Mouse (Mus musculus): ENCODE data around the gene Tmem60.

Tmem60 gene

DNA sequence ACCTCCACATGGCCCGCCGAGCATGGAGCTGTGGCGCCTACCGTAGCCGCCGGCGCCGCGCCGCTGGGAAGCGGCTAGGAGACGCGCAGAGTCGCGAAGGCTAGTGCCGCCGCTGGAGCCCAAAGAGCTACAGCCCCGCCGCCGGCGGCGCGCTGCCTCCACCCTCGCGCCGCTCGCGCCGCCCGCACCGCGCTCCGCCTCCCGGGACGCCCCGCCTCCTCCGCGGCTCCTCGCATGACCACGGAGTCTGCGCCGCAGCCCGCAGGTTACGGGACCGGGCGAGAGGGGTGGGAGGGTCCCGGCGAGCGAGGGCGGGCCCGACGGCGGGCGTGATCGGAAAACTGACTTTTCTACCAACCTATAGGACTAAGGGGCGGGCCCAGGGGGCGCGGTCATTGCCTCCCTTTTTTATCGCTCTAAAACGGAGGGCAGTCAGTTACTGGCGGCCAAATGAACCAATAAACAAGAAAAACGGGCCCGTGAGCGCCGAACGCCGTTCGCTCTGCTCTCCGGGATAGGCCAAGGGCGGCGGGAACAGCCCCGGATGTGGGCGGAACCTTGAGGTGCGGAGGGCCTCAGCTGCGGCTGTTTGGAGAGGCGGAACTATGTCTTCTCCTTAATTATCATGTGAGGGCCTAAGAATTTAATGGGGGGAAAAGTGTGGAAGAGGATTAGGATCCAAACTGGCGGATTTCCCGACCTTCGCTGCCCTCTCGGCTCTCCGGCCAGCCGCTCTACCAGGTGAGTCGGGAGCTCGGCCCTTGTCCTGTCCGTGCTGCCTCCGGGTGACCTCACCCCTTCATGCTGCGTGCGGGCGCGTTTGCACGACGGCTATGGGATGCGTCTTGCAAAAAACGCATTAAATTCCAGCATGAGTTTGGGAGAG lies at the start of gene Tmem60, which contains the start of gene Phtf2:
Gene Tmem60 (plus strand): TSS at position 277 of the 886 bp plus-strand sequence.
Gene Phtf2 (minus strand): TSS at position 210 of the 886 bp plus-strand sequence.
- peak; percentile 99 for DNase-seq (ENCODE audit: extremely low spot score)

DNA sequence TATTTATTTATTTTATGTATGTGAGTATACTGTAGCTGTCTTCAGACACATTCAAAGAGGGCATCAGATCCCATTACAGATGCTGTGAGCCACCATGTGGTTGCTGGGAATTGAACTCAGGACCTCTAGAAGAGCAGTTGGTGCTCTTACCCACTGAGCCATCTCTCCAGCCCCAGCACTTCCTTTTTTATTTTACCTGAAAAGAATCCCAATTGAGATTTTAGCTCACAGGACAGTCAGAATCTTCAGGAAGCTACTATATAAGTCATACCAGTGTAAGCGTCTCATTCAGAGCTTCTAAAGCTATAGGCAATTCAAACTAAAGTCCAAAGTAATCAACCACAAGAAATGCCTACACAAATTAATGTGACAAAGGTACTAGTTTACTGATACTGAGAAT lies 47.6 kb upstream of the Tmem60 start:
- no peak for DNase-seq (ENCODE audit: extremely low spot score)

DNA sequence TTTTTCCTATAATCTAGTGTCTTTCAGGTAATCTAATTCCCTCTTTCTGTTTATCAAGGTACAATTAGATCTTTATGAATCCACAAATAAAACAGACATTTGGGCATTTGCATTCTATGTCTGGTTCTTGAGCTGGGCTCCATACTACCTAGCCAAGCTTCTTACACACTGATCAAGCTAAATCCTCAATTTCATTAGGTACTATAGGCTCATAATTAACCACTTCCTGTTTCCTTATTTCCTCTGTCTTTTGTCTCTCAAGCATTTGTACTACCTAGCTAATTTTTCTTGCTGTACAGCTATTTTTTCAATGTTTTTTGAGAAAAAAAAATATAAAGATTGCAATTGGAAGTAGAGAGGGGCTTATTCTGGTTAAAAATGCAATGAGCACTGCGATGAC lies 44.9 kb upstream of the Tmem60 start:
- DNase-seq (ENCODE audit: extremely low spot score) = no peak

DNA sequence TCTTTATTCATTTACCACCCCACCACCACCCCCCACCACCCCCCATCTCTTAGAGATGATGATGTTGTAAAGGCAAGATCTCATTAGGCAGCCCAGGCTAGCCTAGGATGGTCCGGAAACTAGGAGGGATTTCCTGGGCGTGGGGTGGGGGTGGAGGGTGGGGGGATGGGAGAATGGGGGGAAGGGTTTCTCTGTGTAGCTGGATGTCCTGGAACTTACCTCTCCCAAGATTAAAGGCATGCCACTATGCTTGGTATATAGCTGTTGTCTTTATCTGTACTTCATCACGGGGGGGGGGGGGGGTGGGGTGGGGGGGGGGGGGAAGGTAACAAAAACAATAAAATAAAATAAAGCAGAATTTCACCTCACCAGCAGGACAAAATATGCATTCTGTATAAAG lies 38.6 kb upstream of the Tmem60 start:
- DNase-seq (ENCODE audit: extremely low spot score) = no peak

DNA sequence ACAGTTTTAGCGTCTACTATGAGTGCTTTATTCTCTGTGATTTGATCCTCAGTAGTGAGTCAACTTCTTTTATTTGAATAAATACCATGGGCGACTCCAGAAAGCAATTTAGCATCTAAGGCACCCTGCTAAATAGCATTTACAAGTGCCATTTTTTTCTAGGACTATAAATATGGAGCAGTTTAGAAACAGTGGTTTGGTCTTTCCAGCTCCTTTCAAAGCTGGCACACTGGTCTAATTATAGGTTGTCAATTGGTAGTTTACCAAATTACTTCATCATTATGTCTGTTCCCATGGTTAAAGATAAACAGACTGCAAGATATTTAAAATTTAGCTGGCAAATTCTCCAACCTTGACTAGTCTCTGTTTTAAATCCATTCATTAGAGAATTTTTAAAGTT lies 38.2 kb upstream of the Tmem60 start:
- no peak for DNase-seq (ENCODE audit: extremely low spot score)

DNA sequence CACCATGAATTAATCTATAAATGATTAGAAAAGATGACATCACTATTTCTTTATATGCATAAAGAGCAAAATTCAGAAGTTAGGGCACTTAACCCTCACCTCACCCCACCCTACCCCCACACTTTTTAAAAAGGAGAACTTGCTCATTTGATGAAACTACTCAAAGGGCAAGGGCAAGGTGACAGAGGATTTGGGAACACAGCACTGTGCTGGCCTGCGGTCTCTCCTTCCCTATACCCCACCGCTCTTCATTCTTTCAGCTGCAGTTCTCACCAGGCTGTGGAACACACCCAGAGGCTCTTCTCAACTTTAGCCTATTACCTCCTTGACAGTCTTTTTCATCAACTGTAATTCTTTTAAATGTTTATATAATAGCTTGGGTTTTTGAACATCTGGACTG lies 35.0 kb upstream of the Tmem60 start:
- no peak for DNase-seq (ENCODE audit: extremely low spot score)

DNA sequence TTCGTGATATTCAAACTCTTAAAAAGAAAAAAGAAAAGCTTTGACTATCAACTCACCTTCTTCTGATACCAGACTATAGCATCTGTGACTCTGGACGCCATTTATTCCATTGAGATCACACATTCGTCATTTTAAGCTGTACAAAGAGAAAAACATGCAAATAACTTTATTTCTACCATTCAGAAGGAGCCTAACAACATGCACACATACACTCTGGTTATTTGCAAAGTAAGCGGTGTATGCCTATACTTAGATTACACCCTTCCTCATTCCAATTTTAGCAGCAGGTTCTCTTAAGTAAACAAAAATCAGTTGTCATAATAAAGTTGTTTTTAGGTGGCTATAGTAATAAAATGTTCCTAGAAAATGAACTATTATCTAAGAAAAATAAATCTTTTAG lies 26.9 kb upstream of the Tmem60 start:
- DNase-seq (ENCODE audit: extremely low spot score) = no peak

DNA sequence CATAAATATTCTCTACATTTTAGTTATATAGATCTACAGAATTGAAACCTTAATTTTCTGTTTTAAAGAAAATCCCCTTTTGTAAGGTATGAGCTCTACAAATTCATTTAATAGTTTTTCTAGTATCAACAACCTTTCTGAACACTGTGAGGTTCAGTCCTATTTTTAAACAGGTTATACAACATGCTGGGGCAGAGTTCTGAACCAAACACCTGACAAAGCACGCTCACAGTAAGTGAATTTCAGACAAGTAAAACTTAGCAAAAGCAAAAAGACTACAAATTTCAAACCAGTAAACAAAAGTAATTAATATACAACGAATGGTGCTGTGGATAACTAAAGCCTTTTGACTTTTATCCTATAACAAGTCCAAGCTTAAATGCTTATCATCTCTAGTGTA lies 23.6 kb upstream of the Tmem60 start:
- no peak for DNase-seq (ENCODE audit: extremely low spot score)

DNA sequence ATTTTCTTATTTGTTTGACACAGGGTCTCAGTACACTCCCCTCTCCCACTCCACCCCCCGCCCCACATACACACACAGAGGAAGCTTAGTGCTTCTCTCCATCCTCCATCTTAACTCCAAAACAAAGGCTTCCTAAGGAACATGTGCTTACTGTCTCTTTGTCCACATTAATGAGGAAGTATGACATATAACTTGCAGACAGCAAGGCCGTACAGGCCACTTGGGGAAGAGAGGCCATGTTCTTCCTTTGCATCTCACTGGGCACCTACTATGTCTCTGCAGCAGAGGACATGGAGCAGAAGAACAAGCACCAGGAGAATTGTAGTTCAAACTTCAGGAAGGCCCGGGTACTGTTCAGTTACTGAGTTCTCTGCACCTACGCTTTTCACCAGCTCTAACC lies 21.4 kb upstream of the Tmem60 start:
- no peak for DNase-seq (ENCODE audit: extremely low spot score)

DNA sequence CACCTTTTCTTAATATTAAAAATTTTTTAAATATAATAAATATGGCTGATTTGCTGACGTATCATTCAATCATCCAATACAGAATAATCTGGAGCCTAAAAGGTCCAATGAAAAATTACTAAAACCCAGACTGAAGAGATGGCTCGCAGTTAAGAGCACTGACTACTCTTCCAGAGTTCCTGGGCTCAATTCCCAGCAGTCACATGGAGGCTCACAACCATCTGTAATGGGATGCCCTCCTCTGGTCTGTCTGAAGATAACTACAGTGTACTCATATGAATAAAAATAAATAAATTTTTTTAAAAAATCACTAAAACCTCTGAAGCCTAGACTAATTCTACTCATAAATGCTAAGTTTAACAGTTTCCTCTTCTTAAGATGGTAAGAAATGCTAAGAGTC lies 20.1 kb upstream of the Tmem60 start:
- no peak for DNase-seq (ENCODE audit: extremely low spot score)

DNA sequence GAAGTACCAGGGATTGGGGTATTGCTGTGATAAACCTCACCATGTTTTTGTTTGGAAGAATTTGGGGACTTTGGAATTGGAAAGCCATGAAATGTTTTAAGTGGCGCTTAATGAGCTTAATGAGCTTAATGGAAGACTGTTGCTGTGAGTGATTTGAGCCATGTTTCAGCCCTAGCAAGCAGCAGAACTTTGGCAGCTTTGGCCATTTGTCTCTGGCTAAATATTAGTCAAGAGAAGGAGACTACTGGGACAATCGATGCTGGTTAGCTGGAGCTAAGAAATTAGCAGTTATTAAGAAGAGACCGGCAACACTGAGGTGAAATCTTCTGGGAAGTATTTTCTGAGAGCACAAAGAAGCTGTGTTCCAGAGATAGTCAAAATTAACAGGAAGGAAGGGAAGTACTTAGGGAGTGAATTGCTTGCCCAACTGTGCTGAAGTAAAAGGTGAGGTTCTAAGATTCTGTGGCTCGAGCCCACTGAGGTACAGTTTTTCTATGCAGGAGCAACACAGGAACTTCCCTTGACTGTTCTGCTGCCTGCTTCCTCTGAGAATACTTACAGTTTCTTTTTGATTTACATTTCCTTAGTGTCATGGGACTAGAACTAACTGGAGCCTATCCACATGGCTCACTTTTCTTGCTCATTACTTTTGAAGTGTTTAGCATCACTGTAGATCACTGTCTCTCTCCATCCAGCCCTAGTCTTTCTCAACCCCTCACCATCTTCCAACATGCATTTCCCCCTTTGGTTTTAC lies 17.6 kb upstream of the Tmem60 start:
- no peak for DNase-seq (ENCODE audit: extremely low spot score)

DNA sequence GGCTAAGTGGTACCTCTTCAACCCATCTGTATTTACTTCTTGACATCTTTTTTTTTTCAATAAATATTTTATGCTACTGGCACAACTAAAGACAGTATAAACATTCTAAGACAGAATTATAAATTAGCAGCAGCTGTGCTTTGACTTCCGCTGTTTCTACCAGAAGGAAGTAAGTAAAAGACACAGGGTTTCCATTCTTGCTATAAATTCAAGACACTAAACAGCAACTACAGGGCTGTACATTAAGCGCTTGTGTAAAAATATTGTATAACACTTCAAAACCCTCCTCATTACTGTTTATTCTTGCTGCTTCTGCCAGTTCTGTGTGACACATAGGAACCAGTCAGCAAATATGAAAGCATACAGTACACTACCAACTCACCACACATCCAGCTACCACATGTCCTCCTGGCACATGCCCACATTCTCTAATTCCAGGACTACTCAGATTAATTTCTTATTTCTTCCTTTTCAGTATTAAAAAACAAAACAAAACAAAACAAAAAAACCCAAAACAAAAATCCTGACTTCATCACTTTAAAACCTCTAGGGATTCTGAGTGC lies 16.7 kb upstream of the Tmem60 start:
- no peak for DNase-seq (ENCODE audit: extremely low spot score)

DNA sequence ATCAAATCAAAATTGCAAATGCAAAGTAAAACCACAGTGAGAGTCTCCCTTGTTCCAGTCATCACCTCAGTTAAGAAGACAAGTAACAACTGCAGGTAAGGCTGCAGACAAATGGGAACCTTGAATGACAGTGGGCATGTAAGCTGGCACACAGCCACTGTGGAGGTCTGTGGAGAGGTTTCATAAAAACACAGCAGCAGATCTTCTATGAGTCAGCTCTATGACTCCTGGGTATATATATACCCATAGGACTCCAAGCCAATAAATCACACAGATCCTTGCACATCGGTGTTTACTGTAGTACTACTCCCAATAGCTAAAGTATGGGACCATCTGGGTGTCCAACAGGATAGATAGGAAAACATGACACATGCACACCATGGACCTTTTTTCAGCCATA lies 8.8 kb upstream of the Tmem60 start:
- DNase-seq (ENCODE audit: extremely low spot score) = no peak

DNA sequence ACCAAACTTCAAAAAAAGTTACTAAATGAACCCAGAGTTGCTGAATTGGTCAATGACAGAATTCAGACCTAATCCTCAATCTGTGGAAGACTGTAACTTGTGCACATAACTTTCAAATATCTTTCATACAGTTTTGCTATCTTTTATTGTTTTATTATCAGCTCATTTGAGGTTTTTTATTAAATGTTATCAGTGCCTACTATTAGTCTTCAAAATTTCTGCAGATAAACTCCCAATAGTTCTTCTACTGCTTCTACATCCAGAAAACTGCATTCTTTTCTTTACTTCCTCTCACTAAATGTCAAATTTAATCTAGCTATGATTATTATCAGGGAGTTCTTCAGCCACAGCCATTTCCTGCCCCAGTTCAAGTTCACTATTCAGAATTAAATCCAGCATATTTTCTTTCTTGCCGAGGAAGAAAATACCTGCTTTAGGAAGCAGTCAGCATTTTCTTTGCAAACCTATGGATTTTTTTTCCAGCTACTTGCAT lies 5.0 kb upstream of the Tmem60 start:
- no peak for DNase-seq (ENCODE audit: extremely low spot score)

DNA sequence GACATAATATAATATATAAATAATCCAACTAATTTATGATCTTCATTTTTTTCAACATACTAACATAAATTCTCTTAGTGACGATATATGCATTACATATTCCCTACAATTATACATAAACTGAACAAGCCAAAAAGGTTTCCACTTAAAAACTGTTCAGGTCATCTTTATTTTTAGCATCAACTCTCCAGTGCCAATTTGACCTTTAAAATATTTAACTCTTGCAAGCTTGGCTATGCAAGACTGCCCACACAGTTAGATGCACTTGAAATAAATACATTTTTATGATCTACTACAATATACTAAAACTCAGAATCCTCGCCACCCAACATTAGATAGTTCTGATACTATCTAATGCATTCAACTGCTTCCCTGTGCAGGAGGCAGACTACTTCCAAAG lies 1.6 kb upstream of the Tmem60 start:
- DNase-seq (ENCODE audit: extremely low spot score) = no peak

DNA sequence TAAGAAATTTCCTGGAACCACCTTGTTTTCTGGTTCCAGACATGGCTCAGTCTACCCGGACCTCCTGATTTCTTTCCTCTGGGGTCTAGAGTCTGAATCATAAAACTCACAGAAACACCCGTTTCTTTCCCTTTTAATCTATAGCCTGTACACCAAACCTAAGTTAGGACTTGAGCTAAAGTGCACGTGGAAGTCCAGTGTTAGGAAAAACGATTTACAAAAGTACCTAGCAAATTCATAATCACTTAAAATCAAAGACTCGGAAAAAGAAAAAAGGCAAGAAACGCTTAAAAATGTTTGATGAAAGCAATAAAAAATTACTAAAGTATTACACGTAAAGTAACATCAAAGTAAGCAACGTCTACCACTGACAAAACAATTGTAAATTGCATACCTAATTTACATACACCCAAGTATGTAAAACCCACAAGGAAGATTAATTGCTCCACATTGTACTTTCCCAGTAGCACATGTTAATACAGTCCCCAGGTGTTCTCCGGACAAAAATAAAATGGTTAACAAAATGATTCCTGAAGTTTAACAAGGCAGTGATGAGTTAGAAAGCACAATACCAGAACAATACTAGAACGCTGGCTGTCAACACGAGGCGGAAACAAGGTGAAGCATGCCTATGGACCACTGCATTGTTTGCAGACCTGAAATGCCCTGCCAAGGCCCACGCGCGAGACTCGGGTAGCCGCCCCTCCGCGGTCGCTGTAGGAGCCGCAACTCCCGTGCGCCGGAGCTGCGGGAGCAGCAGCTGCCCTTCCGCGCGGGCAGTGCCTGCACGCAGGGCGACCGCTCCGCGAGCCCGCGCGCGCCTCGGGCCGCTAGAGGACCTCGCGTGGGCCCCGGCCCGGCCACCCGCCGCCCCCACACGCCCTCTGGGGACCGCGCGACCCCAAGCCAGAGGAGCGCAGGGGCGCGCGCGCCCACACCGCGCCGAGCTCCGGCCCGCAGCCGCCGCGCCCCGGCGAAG lies 905 bp upstream of the Tmem60 start:
- DNase-seq (ENCODE audit: extremely low spot score) = peak; percentile 51

DNA sequence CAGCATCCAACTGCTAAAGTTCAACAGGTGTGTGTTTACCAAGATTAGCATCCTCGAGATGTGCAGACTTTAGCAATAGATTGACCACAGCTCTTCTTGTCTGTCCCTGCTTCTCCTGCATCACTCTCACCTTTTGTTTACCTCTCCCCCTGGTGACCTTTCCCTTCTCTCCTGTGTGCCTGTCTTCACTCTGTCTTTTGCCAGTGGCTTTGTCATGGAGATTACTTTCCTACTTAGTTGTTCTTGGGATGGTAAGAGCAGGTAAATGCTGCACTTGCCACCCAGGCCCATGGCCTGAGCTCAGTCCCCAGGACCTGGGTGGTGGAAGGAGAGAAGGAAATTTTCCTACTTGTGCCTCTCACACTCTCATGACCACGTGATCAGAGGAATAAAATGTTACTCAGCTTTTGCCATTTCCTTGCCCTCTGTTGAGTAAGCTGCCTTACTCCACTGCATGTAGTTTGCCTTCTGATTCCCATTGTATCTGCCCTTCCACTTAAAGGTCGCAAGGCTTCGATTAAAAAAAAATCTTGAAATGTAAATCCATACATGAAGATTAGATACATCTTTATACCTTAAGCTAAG lies 2.1 kb downstream of the Tmem60 start:
- DNase-seq (ENCODE audit: extremely low spot score) = no peak

DNA sequence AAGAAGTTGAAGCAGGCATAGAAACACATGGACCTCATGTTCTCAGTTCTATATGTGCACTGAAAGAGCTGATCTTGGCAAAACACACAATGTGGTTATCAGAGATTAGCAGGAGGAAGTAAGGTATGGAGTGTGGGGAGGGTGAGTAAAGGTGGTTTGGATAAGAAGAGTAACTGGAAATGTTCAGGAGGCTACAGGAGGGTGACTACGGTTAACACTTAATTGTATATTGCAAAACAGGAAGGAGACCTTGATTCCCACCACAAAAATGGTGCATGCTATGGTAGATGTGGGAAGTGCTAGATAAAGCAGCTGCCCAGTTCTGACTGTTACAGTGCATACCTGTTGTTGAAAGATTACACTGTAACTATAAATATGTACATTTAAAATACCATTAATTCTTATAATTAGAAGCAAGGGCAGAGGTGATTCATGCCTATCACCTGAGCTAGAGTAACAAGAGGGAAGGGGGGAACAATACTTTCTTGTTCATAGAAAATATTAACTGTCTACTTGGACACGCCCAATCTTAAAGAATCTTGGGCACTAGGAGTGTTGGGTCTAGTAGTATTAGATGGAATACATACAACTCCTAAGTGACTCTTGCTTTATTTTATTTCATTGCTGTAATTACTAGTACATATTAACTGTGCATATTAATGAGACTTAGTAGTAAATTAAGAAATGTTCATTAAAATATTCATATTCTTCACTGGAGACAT lies 15.6 kb downstream of the Tmem60 start:
- no peak for DNase-seq (ENCODE audit: extremely low spot score)

DNA sequence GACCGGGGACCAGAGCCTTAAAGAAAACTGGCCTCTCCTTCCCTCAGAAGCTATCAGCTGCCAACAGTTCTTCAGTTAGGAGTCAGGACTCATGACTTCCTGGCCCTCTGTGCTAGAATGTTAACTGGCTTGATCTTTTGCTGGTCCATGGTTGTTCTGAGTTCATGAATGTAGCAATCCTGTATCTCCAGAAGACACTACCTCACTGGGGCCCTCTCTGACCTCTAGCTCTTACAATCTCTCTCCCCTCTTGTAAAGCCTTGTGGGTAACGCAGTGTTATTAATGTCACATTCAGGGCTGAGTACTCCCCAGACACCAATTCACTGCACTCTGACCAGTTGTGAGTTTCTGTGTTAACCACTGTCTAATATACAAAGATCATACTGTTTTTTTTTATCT lies 22.7 kb downstream of the Tmem60 start:
- DNase-seq (ENCODE audit: extremely low spot score) = no peak

DNA sequence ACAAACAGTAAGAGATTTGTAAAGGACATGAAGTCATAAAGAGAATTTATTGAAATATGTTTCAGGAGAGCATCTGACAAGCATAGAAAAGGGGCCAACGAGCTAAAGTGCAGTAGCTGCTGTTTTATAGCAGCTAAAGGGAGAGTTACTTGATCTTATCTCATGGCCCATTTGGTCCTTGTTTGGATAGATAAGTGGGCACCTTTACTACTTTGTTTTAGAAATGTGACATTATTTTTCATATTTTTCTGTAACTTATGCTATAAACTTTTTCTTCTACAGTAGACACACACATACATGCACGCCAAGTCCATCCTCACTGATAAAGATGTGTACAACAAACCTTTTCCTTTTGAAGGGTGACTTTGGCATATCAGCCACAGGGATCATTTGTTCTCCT lies 23.4 kb downstream of the Tmem60 start:
- DNase-seq (ENCODE audit: extremely low spot score) = no peak
